Mouse (Mus musculus) forebrain, embryonic 15.5 days (tissue): ENCODE results near the gene Ino80e. TPM values are rescaled to one million over a fixed set of nuclear protein-coding genes. Genes with fewer than 3 reads are reported as not detected.

Experiments used
- ATAC-seq: fragments of 200-750 bp; cut with Nextera tagmentation; replicated peaks from 2 replicates; pipeline ENCODE4 v1.8.0; 2017; ENCODE audit warnings: mild to moderate bottlenecking, moderate TSS enrichment, moderate library complexity
- H3K27ac ChIP-seq: fragments of 300-500 bp; sonication (generic); replicated peaks from 2 replicates; pipeline ENCODE4 v1.5.1; 2015; ENCODE audit warnings: mild to moderate bottlenecking, inconsistent platforms
- H3K27me3 ChIP-seq: fragments of 300-500 bp; sonication (generic); 2 replicates; pipeline ENCODE4 v1.6.1; 2015; ENCODE audit warnings: inconsistent platforms
- H3K36me3 ChIP-seq: fragments of 300-500 bp; sonication (generic); 2 replicates; pipeline ENCODE4 v1.6.1; 2015; ENCODE audit warnings: mild to moderate bottlenecking, inconsistent platforms
- H3K4me1 ChIP-seq: fragments of 300-500 bp; sonication (generic); 2 replicates; pipeline ENCODE4 v1.6.1; 2015; ENCODE audit warnings: inconsistent platforms
- H3K4me2 ChIP-seq: fragments of 300-500 bp; sonication (generic); replicated peaks from 2 replicates; pipeline ENCODE4 v1.6.1; 2015; ENCODE audit warnings: mild to moderate bottlenecking, inconsistent platforms
- H3K4me3 ChIP-seq: fragments of 300-500 bp; sonication (generic); 2 replicates; pipeline ENCODE4 v1.5.1; 2015; ENCODE audit warnings: mild to moderate bottlenecking, inconsistent platforms
- H3K9ac ChIP-seq: fragments of 300-500 bp; sonication (generic); replicated peaks from 2 replicates; pipeline ENCODE4 v1.6.1; 2015; ENCODE audit warnings: mild to moderate bottlenecking, inconsistent platforms
- H3K9me3 ChIP-seq: fragments of 300-500 bp; sonication (generic); 2 replicates; pipeline ENCODE4 v1.6.1; 2016; ENCODE audit warnings: inconsistent platforms
- WGBS: fragments of 180-500 bp; shearing (Covaris S2); methylation state at CpG from one replicate; pipeline ENCODE4 v1.1.7; 2015; ENCODE audit warnings: mixed read lengths; 5-methylcytosine and 5-hydroxymethylcytosine counted together
- polyA plus RNA-seq: library from polyadenylated mRNA; unstranded; fragments of >200 nt; fragmentation: Nextera tagmentation; extraction: Ambion mirVana; gene quantifications from 2 replicates; pipeline ENCODE4 v1.2.1, GENCODE M21; 2015

Gene Ino80e
- polyA plus RNA-seq, 1 experiment from 2014 or later, result 86.2 TPM

GRCm38 (mm10) chr7:126877239-126877638 lies 15.1 kb upstream of the Ino80e start:
- Histone ChIP-seq H3K27me3 (no peaks in the 10 kb centered on the region), H3K4me3 (no peak overlapping the region), H3K36me3 (peaks cover 79% of the 10 kb centered on the region), H3K27ac (no peak overlapping the region), H3K4me2 (no peak overlapping the region), H3K4me1 (peaks cover 19% of the 10 kb centered on the region), H3K9me3 (no peaks in the 10 kb centered on the region), H3K9ac (no peak overlapping the region)
- WGBS, result 100% methylated on average over 1 of the region's 1 CpGs
- no peak for ATAC-seq

DNA sequence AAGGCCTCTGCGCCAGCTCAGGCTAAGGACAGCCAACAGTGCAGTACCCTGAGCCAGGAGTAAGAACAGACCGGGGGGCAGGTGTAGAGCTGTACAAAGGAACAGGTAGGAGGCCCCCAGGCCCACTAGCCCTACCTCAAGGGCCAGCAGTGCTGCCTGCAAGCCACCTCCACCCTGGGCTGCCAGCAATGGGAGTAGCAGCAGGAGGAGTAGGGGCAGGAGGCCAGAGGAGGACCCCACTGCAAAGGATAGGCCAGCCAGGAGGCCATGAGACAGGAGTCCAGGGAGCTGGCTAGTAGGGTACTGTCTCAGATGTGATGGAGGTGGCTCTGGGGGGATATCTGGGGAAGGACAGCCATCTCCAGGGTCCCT lies 8.3 kb upstream of the Ino80e start:
- H3K27ac ChIP-seq, result no peak overlapping the region
- no peak overlapping the region for H3K9ac ChIP-seq
- 89% methylated on average over 2 of the region's 2 CpGs for WGBS
- H3K9me3 ChIP-seq, result no peaks in the 10 kb centered on the region
- no peak for ATAC-seq
- H3K4me1 ChIP-seq, result no peaks in the 10 kb centered on the region
- H3K27me3 ChIP-seq, result no peaks in the 10 kb centered on the region
- H3K4me3 ChIP-seq, result no peak overlapping the region
- H3K36me3 ChIP-seq, result peaks cover 96% of the 10 kb centered on the region
- no peak overlapping the region for H3K4me2 ChIP-seq

DNA sequence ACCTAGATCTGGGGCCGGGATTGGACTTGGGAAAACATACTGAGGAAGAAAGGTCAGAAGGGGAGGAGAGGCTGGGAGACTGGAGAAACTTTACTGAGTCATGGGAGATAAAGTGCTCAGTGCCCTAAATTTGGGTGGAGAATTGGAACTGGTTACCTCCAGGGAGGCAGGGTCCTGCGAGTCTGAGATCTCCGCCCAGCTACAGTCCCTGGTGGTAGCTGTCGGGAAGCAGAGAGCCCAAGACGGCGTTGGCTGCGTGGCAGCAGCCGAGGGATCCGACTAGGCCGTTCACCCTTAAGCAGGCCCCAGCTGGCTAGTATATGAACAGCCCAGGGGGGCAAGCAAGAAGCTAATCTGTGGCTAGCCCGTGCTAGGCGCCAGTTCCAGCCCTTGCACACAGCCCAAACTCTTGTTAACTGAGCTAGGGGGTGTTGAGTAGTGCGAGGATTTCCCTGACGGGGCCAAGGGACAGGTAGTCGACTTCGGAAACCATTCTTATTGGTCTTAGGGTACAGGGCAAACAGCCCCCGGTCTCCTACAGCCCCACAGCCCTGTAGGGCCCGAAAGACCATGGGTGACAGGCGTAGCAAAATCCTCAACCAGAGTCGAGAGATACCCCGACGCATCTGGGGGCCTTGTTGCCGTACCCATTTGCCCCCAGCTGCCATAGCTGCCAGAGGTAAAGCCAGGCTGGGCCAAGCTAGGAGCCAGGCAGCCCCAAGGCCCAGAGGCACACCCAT lies 7.8 kb upstream of the Ino80e start:
- Histone ChIP-seq H3K9ac (no peak overlapping the region), H3K4me3 (no peak overlapping the region), H3K27ac (no peak overlapping the region), H3K9me3 (no peaks in the 10 kb centered on the region), H3K4me1 (no peaks in the 10 kb centered on the region), H3K27me3 (no peaks in the 10 kb centered on the region), H3K36me3 (peaks cover 95% of the 10 kb centered on the region), H3K4me2 (no peak overlapping the region)
- no peak for ATAC-seq
- 95% methylated on average over 23 of the region's 23 CpGs for WGBS

DNA sequence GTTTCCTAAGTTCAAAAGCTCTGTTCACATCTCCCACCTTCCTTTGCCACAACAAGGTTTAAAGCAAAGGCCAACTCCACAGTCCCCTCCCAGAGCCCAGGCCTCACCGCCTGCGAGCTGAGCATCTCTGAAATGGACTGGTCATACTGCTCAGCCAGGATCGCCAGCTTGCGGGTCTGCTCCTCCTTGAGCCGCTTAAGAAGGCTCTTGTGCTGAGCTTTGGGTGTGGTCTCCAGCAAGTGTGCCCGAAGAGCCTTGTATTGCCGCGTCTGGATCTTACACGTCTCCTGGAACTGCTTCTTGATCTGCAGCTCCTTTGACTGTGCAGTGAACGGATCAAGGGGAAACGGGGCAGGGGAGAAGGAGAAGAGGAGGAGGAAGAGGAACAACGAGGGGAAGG lies 5.8 kb upstream of the Ino80e start:
- no peaks in the 10 kb centered on the region for H3K9me3 ChIP-seq
- ATAC-seq, result no peak
- no peak overlapping the region for H3K9ac ChIP-seq
- H3K4me2 ChIP-seq, result no peak overlapping the region
- WGBS, result 86% methylated on average over 12 of the region's 12 CpGs
- H3K27ac ChIP-seq, result no peak overlapping the region
- no peak overlapping the region for H3K4me3 ChIP-seq
- peaks cover 17% of the 10 kb centered on the region for H3K4me1 ChIP-seq
- no peaks in the 10 kb centered on the region for H3K27me3 ChIP-seq
- peaks cover 79% of the 10 kb centered on the region for H3K36me3 ChIP-seq

DNA sequence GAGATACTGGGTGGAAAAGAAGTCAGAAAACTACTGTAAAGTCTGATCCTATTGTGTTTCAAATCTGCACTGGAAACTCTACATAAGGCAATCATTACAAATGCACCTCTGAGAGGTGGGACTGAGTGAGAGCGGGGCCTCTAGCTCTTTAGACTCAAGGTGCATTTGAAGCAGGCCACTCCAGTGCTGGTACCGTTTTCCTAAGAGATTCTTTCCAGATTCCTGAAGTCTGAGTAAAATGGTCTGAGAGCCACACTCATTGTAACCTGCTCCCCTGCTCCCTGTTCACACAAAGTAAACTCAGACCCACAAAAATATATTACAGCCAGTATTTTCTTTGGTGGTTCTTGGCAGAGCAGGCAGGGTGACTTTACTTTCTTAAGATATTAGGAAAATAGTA lies 5.4 kb upstream of the Ino80e start:
- H3K4me1 ChIP-seq, result peaks cover 22% of the 10 kb centered on the region
- H3K9ac ChIP-seq, result no peak overlapping the region
- no peaks in the 10 kb centered on the region for H3K27me3 ChIP-seq
- H3K4me3 ChIP-seq, result no peak overlapping the region
- H3K4me2 ChIP-seq, result no peak overlapping the region
- no peak overlapping the region for H3K27ac ChIP-seq
- H3K36me3 ChIP-seq, result peaks cover 75% of the 10 kb centered on the region
- no peaks in the 10 kb centered on the region for H3K9me3 ChIP-seq
- ATAC-seq, result no peak
- 91% methylated on average over 2 of the region's 2 CpGs for WGBS

DNA sequence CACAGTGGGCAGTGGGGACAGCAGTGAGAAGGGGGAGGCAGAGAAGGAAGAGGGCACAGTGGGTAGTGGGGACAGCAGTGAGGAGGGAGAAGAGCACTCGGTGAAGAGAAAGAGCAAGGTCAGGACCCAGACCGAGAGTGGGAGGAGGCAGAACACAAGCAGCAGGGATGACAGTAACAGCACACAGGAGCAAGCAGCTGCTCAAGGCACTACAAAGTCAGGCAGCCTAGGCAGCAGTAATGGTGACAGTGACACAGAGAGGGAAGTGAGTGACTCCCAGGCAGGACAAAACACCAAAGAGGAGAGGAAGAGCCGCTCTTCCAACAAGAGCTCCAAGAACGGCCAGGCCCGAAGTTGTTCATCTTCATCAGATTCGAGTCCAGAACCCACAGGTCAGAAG lies 1.6 kb upstream of the Ino80e start:
- peaks cover 42% of the 10 kb centered on the region for H3K36me3 ChIP-seq
- no peak overlapping the region; the same call in 1 of the 2 replicates for H3K27ac ChIP-seq
- H3K27me3 ChIP-seq, result no peaks in the 10 kb centered on the region
- H3K9me3 ChIP-seq, result no peaks in the 10 kb centered on the region
- peak overlapping the region; percentile 68 for H3K4me3 ChIP-seq
- ATAC-seq, result no peak
- H3K9ac ChIP-seq, result peak overlapping the region; percentile 62
- peak overlapping the region; percentile 84 for H3K4me2 ChIP-seq
- H3K4me1 ChIP-seq, result peaks cover 31% of the 10 kb centered on the region
- WGBS, result 70% methylated on average over 6 of the region's 6 CpGs

GRCm38 (mm10) chr7:126861429-126862130 lies 597 bp downstream of the Ino80e start, which contains the start of gene Hirip3:
Hirip3 (plus strand) TSS chr7:126861972.
- Histone ChIP-seq H3K27ac (peak within 1 kb of the TSS; percentile 90), H3K9me3 (no peaks in the 10 kb centered on the region), H3K27me3 (no peaks in the 10 kb centered on the region), H3K4me3 (peak within 1 kb of the TSS; percentile 68), H3K36me3 (peaks cover 38% of the 10 kb centered on the region), H3K4me2 (peak within 1 kb of the TSS; percentile 84), H3K4me1 (peaks cover 31% of the 10 kb centered on the region), H3K9ac (peak within 1 kb of the TSS; percentile 62)
- ATAC-seq, result peak; percentile 90
- WGBS, result 4% methylated on average over 42 of the region's 42 CpGs

DNA sequence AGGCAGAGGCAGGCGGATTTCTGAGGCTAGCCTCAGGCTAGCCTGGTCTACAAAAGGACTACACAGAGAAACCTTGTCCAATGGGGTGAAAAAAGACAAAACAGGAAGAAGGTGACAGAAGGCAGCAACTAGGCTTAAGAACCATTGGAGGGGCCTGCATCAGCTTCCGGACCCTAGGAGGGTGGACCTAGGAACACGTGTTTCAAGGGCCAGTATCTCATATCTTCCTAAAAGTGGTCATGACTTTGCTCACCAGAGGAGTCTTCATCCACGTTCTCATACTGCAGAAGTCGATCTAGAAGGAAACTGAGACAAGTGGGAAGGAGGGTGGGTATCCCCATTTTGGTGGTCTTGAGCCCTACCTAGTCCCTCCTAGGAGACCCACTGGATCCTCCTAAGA lies 1.2 kb downstream of the Ino80e start:
- ATAC-seq, result no peak; the same call in 1 of the 2 replicates
- Histone ChIP-seq H3K36me3 (peaks cover 38% of the 10 kb centered on the region), H3K4me2 (peak overlapping the region; percentile 84), H3K4me1 (peaks cover 31% of the 10 kb centered on the region), H3K4me3 (peak overlapping the region; percentile 68), H3K27ac (no peak overlapping the region), H3K9ac (peak overlapping the region; percentile 62), H3K27me3 (no peaks in the 10 kb centered on the region), H3K9me3 (no peaks in the 10 kb centered on the region)
- 68% methylated on average over 5 of the region's 5 CpGs for WGBS

GRCm38 (mm10) chr7:126856741-126857420 lies 5.3 kb downstream of the Ino80e start:
- no peak overlapping the region for H3K4me2 ChIP-seq
- no peak overlapping the region for H3K27ac ChIP-seq
- no peaks in the 10 kb centered on the region for H3K27me3 ChIP-seq
- H3K4me3 ChIP-seq, result no peak overlapping the region
- peaks cover 9% of the 10 kb centered on the region for H3K4me1 ChIP-seq
- no peaks in the 10 kb centered on the region for H3K9me3 ChIP-seq
- no peak for ATAC-seq
- 77% methylated on average over 9 of the region's 9 CpGs for WGBS
- H3K36me3 ChIP-seq, result peaks cover 55% of the 10 kb centered on the region
- H3K9ac ChIP-seq, result no peak overlapping the region

GRCm38 (mm10) chr7:126855641-126856040 lies 6.5 kb downstream of the Ino80e start:
- no peaks in the 10 kb centered on the region for H3K9me3 ChIP-seq
- H3K4me2 ChIP-seq, result no peak overlapping the region
- 65% methylated on average over 3 of the region's 3 CpGs for WGBS
- H3K27ac ChIP-seq, result no peak overlapping the region
- H3K36me3 ChIP-seq, result peaks cover 58% of the 10 kb centered on the region
- peaks cover under 1% of the 10 kb centered on the region for H3K4me1 ChIP-seq
- H3K4me3 ChIP-seq, result no peak overlapping the region
- H3K9ac ChIP-seq, result no peak overlapping the region
- no peaks in the 10 kb centered on the region for H3K27me3 ChIP-seq
- ATAC-seq, result no peak

DNA sequence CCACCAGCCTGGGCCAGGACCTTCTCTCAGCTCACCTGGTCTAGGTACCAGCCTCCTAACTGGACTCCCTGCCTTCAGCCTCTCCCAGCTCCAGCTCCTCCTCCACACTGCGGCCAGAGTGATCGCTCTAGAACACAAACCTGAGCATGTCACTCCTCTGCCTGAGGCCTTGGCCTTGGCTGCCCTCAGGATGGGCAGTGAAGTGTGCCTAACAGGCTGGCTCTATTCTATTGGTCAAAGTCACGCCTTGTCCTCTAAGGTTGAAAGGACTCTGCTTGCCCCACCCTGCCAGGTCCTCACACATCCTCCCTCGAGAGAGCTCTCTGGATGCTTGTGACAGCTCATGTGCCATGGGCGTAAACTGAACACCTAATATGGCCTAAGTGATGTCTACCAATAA lies 8.7 kb downstream of the Ino80e start:
- Histone ChIP-seq H3K4me1 (peaks cover 10% of the 10 kb centered on the region), H3K9me3 (no peaks in the 10 kb centered on the region), H3K36me3 (peaks cover 52% of the 10 kb centered on the region), H3K27ac (no peak overlapping the region), H3K27me3 (peaks cover 4% of the 10 kb centered on the region; the same call in 1 of the 2 replicates), H3K4me3 (no peak overlapping the region), H3K4me2 (no peak overlapping the region), H3K9ac (no peak overlapping the region)
- 82% methylated on average over 5 of the region's 5 CpGs for WGBS
- no peak for ATAC-seq

DNA sequence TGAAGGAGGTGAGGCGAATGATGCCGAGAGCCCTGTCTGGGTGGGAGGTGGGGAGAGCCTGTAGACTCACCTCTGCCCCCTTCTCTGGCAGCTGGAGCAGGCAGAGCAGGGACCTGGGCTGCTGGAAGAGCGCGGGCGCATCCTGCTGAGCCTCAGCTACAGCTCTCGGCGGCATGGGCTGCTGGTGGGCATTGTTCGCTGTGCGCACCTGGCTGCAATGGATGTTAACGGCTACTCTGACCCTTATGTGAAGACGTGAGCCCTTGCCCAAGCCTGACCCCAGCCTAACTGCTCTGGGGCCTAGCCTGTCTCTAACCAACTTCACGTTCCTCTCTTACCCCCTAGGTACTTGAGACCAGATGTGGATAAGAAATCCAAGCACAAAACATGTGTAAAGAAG lies 11.0 kb downstream of the Ino80e start:
- no peaks in the 10 kb centered on the region for H3K9me3 ChIP-seq
- no peak overlapping the region for H3K4me2 ChIP-seq
- H3K27me3 ChIP-seq, result peaks cover 4% of the 10 kb centered on the region; the same call in 1 of the 2 replicates
- H3K27ac ChIP-seq, result no peak overlapping the region
- ATAC-seq, result no peak
- 39% methylated on average over 12 of the region's 12 CpGs for WGBS
- H3K9ac ChIP-seq, result no peak overlapping the region
- no peak overlapping the region for H3K4me3 ChIP-seq
- peaks cover 34% of the 10 kb centered on the region for H3K36me3 ChIP-seq
- H3K4me1 ChIP-seq, result peaks cover 23% of the 10 kb centered on the region
